Mouse (Mus musculus): ENCODE data around the gene Hsf2.
"Not testable (repeated sequence)": the region's sequence is repeated elsewhere in the genome, so short reads cannot be mapped to it uniquely, and the experiment has no call there.

Gene Hsf2

DNA sequence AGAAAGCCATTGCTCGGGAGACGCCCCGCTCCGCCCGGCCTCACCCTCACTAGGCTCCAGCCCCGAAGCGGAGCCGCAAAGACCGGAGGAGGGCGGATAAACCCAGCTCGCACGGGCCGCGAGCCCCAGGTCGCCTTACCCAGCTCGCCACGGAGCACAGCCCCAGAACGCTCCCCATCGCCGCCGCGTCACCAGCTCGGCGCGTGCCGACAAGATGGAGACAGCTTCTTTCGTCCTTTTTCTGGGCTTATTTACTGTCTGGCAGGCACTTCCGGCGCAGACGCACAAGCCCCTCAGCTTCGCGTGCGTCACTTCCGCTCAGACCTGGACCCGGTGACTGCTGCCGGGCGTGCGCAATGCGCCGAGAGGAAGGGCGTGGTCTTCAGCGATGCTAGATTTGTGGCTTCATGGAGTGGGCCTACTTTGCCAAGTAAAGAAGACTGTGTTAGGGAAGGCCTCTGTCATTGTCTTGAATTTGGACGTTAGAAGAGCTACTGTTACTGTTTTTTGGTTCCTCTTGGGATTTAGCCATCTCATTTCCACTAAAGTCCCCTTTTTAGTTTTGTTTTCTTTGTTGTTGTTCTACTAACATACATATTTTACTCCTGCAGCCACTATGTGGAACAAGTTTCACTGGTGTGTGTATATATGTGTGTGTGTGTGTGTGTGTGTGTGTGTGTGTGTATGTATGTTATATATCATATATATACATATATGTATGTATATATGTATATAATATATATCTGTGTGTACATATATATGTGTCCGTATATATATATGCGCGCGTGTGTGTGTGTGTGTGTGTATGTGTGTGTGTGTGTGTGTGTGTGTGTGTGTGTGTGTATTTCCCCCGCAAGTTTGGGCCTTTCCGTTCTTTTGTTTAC lies 46.3 kb downstream of the Hsf2 start, which contains the start of gene Serinc1:
Gene Serinc1 (minus strand): TSS at position 313 of the 884 bp plus-strand sequence.
- peak; percentile 96 for DNase-seq (ENCODE audit: low spot score)

DNA sequence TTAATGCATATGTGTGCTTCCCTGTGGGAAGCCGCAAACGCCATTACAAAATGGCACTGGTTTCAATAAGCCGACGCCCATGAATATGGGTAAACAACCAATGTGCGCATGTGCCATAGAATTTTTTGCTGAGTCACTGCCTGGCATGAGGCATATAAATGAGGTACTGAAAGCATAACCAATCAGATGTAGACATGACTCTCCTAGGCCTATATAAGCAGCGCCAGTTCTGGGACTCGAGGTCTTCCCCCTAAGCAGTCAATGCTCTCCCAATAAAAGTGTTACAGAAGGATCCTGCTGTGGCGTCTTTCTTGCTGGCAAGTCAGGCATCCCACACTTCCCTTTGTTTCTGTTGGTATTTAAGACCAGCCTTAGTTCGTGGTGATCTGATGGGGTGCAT lies 57.7 kb downstream of the Hsf2 start:
- DNase-seq (ENCODE audit: low spot score): not testable (repeated sequence)

DNA sequence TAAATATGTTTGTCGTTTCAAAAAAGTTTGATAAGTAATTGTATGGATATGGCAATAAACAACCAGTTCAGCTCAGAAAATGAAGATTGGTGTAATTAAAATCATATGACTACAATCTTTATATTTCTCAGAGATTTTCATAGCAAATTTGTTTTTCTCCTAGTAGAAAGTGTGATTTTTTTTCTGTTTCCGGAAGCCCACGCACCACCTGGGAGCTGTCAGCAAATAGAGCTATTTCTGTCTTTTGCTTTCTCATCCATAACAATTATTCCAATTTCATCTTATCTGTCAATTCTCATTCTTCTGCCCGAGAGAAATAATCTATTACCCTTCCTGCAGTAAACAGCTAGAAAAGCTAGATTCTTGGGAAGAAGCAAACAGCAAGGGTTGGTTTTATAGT lies 63.4 kb downstream of the Hsf2 start:
- DNase-seq (ENCODE audit: low spot score): no peak

DNA sequence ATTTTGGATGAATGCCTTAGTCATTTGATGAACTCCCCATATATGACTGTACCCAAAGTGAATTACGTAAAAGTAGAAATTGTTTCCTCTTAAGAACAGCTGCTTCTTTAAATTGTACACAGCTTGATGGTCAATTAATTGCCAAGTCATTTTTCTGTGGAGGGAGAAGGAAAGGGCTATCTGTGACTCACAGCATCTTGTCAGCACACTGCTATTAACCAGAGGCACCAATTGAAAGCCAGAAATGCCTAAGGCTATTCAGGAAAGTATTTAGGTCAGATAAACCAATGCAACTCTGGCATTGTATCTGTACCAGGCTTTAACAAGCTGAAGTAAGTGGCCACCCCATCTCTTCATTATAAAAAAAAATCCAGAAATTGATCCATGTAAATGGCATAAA lies 67.5 kb downstream of the Hsf2 start:
- no peak for DNase-seq (ENCODE audit: low spot score)

DNA sequence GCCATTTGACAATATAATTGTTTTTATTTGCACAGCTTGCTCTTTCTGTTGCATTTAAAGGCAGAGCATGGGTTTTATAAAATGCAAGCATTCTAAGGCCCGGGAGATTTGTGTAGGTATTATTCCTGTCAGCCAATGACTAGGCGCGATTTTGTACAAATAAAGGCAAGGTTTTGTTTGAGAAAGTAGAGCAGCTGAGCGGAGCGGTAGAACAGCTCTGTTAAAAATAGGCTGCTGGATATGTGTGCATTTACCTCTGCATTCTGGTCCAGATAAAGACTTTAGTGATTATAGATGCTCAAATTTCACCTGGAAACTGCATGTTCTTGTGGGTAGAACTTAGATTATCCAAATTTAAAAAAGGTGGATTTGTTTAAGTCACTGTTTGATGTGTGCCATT lies 71.4 kb downstream of the Hsf2 start:
- no peak for DNase-seq (ENCODE audit: low spot score)
